Mouse (Mus musculus) embryonic fibroblast, embryonic 13.5 days (primary cell): Measurements from ENCODE around the gene Rufy1.

Source experiments
- CTCF ChIP-seq: IDR thresholded peaks from 2 replicates; pipeline ENCODE4 v1.5.1; 2011; ENCODE audit warnings: mild to moderate bottlenecking, control low read depth, low read length, moderate library complexity, borderline replicate concordance; ENCODE audit not compliant: insufficient read depth
- POLR2A ChIP-seq: IDR thresholded peaks from 2 replicates; pipeline ENCODE4 v1.6.1; 2011; ENCODE audit warnings: low read depth, mild to moderate bottlenecking, control low read depth, low read length, moderate library complexity

GRCm38 (mm10) chr11:50403367-50404014 is 27.4 kb downstream of the Rufy1 start:
- no peak for TF ChIP-seq CTCF
- TF ChIP-seq POLR2A, result no peak
